Mouse (Mus musculus): ENCODE measurements around the gene Ift81. TPM values are rescaled to one million over a fixed set of nuclear protein-coding genes. Genes with fewer than 3 reads are reported as not detected.
A peak's percentile ranks its signal among the peaks of the same experiment; 100 is the strongest.
"Not testable (repeated sequence)": the region's sequence is repeated elsewhere in the genome, so short reads cannot be mapped to it uniquely, and the experiment has no call there.

Ift81 gene
- polyA plus RNA-seq, 1 experiment from 2014 or later, result 57.1 TPM

DNA sequence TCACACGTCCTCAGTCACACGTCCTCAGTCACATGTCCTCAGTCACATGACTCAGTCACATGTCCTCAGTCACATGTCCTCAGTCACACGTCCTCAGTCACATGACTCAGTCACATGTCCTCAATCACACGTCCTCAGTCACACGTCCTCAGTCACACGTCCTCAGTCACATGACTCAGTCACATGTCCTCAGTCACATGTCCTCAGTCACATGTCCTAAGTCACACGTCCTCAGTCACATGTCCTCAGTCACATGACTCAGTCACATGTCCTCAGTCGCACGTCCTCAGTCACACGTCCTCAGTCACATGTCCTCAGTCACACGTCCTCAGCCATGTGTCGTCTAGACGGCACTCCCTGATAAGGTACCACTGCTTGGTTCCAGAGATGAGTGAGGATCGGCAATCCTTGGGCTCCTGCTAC is 33.6 kb upstream of the Ift81 start:
- H3K9me3 ChIP-seq (ENCODE audit: control insufficient read depth, low read length); H3K36me3 ChIP-seq (ENCODE audit: control insufficient read depth, insufficient read depth); H3K27ac ChIP-seq (ENCODE audit: low read length); ATAC-seq; H3K4me2 ChIP-seq (ENCODE audit: low read length); H3K4me3 ChIP-seq (replicated peaks; ENCODE audit: low read length); H3K4me1 ChIP-seq (replicated peaks; ENCODE audit: control insufficient read depth, insufficient read depth, low read length); H3K9ac ChIP-seq (replicated peaks; ENCODE audit: low read depth, low read length); H3K27me3 ChIP-seq (replicated peaks; ENCODE audit: control insufficient read depth, insufficient read depth, low read length): not testable (repeated sequence)
- 94% methylated on average over 13 of the region's 14 CpGs for WGBS

DNA sequence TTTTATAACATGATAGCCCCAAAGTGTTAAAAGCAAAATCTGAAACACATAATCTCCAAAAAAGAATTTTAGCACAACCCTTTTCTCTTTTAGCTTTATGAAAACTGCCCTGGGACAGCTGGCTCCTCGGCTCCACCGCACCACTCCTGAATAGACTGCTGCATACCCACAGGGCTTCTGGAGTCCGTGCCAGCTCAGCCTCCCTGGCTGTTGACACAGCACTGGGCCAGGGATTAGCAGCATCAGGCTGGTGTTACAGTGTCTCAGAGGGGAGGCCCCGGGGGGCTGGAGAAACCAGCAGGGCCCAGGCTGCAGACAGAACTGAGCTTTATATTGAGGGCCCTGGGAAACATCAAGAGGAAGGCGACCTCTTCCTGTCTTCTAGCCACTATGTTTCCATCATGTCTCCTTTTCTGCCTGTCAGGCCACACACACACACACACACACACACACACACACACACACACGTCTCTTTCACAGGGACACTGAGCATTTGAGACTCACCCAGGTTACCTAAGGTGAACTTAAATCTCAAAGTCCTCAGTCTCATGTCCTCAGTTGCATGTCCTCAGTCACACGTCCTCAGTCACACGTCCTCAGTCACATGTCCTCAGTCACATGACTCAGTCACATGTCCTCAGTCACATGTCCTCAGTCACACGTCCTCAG is 33.1 kb upstream of the Ift81 start:
- Histone ChIP-seq H3K9ac (replicated peaks; ENCODE audit: low read depth, low read length) (no peak overlapping the region), H3K4me2 (ENCODE audit: low read length) (no peak overlapping the region), H3K4me3 (replicated peaks; ENCODE audit: low read length) (no peak overlapping the region), H3K9me3 (ENCODE audit: control insufficient read depth, low read length) (no peaks in the 10 kb centered on the region), H3K27me3 (replicated peaks; ENCODE audit: control insufficient read depth, insufficient read depth, low read length) (no peaks in the 10 kb centered on the region), H3K4me1 (replicated peaks; ENCODE audit: control insufficient read depth, insufficient read depth, low read length) (no peaks in the 10 kb centered on the region; the same call in none of the 2 replicates), H3K27ac (ENCODE audit: low read length) (no peak overlapping the region), H3K36me3 (ENCODE audit: control insufficient read depth, insufficient read depth) (no peaks in the 10 kb centered on the region)
- 0 out of 2 replicates have a peak, but pooled peaks have one; percentile 52 for ATAC-seq
- WGBS, result 58% methylated on average over 9 of the region's 9 CpGs

DNA sequence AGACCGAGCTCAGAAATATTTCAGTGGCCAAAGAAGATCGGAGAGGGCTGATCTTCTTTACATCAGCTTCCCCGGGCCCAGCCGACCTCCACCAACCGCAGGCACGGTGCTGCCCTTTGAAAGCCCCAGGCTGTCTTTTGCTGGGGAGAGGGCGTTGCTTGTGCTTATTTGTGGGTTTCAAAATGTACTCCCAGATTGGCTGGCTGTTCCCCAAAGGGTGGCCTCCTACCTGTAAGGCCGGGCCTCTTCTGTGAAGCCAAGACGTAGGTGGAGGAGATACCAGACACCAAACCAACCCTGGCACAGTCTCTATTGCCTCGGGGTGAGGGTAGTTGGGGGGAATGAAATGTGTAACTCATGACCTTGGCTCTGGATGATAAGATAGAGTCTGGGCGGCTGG is 31.7 kb upstream of the Ift81 start:
- Histone ChIP-seq H3K4me1 (replicated peaks; ENCODE audit: control insufficient read depth, insufficient read depth, low read length) (no peaks in the 10 kb centered on the region; the same call in 1 of the 2 replicates), H3K4me2 (ENCODE audit: low read length) (no peak overlapping the region), H3K9me3 (ENCODE audit: control insufficient read depth, low read length) (no peaks in the 10 kb centered on the region), H3K27ac (ENCODE audit: low read length) (no peak overlapping the region), H3K36me3 (ENCODE audit: control insufficient read depth, insufficient read depth) (no peaks in the 10 kb centered on the region), H3K4me3 (replicated peaks; ENCODE audit: low read length) (no peak overlapping the region), H3K27me3 (replicated peaks; ENCODE audit: control insufficient read depth, insufficient read depth, low read length) (no peaks in the 10 kb centered on the region), H3K9ac (replicated peaks; ENCODE audit: low read depth, low read length) (no peak overlapping the region)
- no peak for ATAC-seq
- 88% methylated on average over 11 of the region's 11 CpGs for whole genome bisulfite sequencing

DNA sequence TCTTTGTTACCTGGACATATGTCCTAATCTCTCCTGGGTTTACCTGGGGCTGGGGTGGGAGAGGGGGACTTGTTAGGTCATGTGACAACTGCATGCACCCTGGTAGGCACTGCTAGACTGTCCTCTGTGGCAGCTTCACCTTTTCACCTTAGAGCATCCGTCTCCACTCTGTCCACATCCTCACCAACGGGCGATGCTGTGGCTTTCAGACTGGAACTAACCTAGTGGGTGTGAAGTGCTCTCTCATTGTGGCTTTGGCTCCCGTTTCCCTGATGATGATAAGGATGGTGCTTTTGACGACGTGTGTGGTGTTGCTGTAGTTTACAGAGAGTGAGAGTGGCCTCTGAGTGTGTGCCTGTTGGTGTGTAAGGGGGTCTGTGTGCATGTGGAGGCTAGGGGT is 31.0 kb upstream of the Ift81 start:
- Histone ChIP-seq H3K9ac (replicated peaks; ENCODE audit: low read depth, low read length) (no peak overlapping the region), H3K4me2 (ENCODE audit: low read length) (no peak overlapping the region), H3K4me1 (replicated peaks; ENCODE audit: control insufficient read depth, insufficient read depth, low read length) (no peaks in the 10 kb centered on the region; the same call in 1 of the 2 replicates), H3K9me3 (ENCODE audit: control insufficient read depth, low read length) (no peaks in the 10 kb centered on the region), H3K36me3 (ENCODE audit: control insufficient read depth, insufficient read depth) (no peaks in the 10 kb centered on the region), H3K27ac (ENCODE audit: low read length) (no peak overlapping the region), H3K4me3 (replicated peaks; ENCODE audit: low read length) (no peak overlapping the region), H3K27me3 (replicated peaks; ENCODE audit: control insufficient read depth, insufficient read depth, low read length) (no peaks in the 10 kb centered on the region)
- ATAC-seq, result no peak
- 88% methylated on average over 6 of the region's 6 CpGs for WGBS

DNA sequence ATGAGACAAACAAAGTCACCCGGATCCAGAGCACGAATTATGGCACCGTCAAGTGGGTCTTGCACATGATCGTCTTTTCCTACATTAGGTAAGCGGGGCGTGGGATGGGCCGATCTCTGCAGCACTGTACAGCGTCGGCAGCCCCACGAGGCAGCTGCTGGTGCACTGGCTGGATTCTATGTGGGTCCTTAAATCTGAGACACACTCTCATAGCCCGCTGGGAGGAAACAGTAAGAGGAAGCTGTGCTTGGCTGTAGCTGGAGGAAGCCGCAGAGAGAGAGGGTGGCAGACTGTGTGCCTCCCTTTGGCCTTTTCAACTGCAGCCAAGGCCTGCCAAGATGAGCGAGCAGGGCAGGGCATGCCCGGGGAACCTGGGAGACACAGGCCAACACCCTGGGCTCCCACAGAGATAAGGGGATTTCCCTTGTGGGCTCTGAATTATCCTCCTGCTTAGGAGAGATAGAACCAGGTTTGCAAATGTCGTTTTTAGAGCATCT is 29.8 kb upstream of the Ift81 start:
- Histone ChIP-seq H3K4me1 (replicated peaks; ENCODE audit: control insufficient read depth, insufficient read depth, low read length) (no peaks in the 10 kb centered on the region; the same call in 1 of the 2 replicates), H3K4me3 (replicated peaks; ENCODE audit: low read length) (no peak overlapping the region; the same call in 1 of the 2 replicates), H3K36me3 (ENCODE audit: control insufficient read depth, insufficient read depth) (no peaks in the 10 kb centered on the region), H3K27me3 (replicated peaks; ENCODE audit: control insufficient read depth, insufficient read depth, low read length) (no peaks in the 10 kb centered on the region), H3K27ac (ENCODE audit: low read length) (no peak overlapping the region), H3K9me3 (ENCODE audit: control insufficient read depth, low read length) (no peaks in the 10 kb centered on the region), H3K9ac (replicated peaks; ENCODE audit: low read depth, low read length) (no peak overlapping the region), H3K4me2 (ENCODE audit: low read length) (no peak overlapping the region)
- no peak for ATAC-seq
- WGBS, result 70% methylated on average over 15 of the region's 15 CpGs

DNA sequence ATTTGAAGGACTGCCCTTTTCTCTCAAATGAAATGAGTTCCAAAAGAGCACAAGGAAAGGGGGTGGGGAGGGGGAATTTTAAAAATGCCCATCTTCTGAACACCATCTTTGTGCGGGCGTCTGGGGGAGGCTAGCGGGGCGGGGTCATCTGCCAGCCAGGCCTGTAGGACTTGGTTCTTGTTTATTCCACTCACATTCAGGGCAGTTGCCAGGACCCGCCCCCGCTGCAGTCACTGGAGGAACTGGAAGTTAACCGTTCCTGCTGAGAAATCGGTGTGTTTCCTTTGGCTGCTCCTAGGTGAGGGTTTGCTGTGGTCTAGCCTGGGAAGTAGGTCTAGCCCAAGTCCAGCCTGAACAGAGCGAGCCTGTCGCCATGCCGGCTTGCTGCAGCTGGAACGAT is 29.4 kb upstream of the Ift81 start, which contains the start of gene P2rx7:
TSS of gene P2rx7 (plus strand) at position 211 of the 400 bp plus-strand sequence.
- H3K4me3 ChIP-seq (replicated peaks; ENCODE audit: low read length), result no peak within 1 kb of the TSS; the same call in 1 of the 2 replicates
- H3K9me3 ChIP-seq (ENCODE audit: control insufficient read depth, low read length), result no peaks in the 10 kb centered on the region
- no peaks in the 10 kb centered on the region; the same call in 1 of the 2 replicates for H3K4me1 ChIP-seq (replicated peaks; ENCODE audit: control insufficient read depth, insufficient read depth, low read length)
- H3K27me3 ChIP-seq (replicated peaks; ENCODE audit: control insufficient read depth, insufficient read depth, low read length), result no peaks in the 10 kb centered on the region
- ATAC-seq, result no peak
- H3K27ac ChIP-seq (ENCODE audit: low read length), result no peak within 1 kb of the TSS
- WGBS, result 64% methylated on average over 12 of the region's 12 CpGs
- no peak within 1 kb of the TSS for H3K4me2 ChIP-seq (ENCODE audit: low read length)
- no peaks in the 10 kb centered on the region for H3K36me3 ChIP-seq (ENCODE audit: control insufficient read depth, insufficient read depth)
- H3K9ac ChIP-seq (replicated peaks; ENCODE audit: low read depth, low read length), result no peak within 1 kb of the TSS

DNA sequence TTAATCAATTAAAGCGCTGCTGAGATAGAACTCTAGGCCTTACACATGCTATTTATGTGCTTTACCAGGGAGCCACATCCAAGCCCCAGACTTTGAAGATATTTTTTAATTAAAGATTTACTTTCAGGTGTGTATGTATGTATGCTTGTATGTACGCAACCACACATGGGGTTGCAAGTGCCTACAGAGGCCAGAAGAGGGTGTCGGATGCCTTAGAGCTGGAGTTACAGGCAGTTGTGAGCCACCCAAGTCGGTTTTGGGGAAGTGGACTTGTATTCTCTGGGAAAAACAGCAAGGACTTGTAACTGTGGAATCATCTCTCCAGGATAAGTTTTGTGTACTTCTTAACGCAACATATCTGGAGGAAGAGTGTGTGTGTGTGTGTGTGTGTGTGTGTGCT is 25.7 kb upstream of the Ift81 start:
- Histone ChIP-seq H3K9me3 (ENCODE audit: control insufficient read depth, low read length) (no peaks in the 10 kb centered on the region), H3K4me1 (replicated peaks; ENCODE audit: control insufficient read depth, insufficient read depth, low read length) (no peaks in the 10 kb centered on the region; the same call in 1 of the 2 replicates), H3K4me2 (ENCODE audit: low read length) (no peak overlapping the region), H3K27ac (ENCODE audit: low read length) (no peak overlapping the region), H3K36me3 (ENCODE audit: control insufficient read depth, insufficient read depth) (no peaks in the 10 kb centered on the region), H3K4me3 (replicated peaks; ENCODE audit: low read length) (no peak overlapping the region), H3K27me3 (replicated peaks; ENCODE audit: control insufficient read depth, insufficient read depth, low read length) (no peaks in the 10 kb centered on the region), H3K9ac (replicated peaks; ENCODE audit: low read depth, low read length) (no peak overlapping the region)
- no peak for ATAC-seq
- WGBS, result 83% methylated on average over 5 of the region's 5 CpGs

DNA sequence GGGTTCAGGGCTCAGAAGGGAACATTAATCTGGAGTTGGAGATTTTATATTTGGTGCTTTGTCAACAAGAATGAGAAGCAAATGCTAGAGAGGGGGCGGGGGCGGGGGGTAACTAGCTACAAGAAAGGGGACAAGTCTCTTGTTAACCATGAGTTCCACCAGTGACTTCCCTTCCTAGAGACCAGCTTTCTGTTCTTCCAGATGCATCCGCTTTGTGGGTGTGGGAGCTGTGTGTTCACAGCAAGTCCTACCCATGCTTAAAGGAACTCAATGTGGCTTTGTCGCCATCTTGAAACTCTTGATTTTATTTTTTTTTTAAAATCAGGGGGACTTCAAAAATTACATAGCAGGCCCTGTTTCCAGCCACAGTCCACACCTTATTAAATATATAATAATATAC is 25.2 kb upstream of the Ift81 start:
- H3K4me3 ChIP-seq (replicated peaks; ENCODE audit: low read length), result no peak overlapping the region
- H3K4me2 ChIP-seq (ENCODE audit: low read length), result no peak overlapping the region
- no peaks in the 10 kb centered on the region for H3K9me3 ChIP-seq (ENCODE audit: control insufficient read depth, low read length)
- over 99% methylated on average over 4 of the region's 4 CpGs for WGBS
- H3K27me3 ChIP-seq (replicated peaks; ENCODE audit: control insufficient read depth, insufficient read depth, low read length), result no peaks in the 10 kb centered on the region
- H3K4me1 ChIP-seq (replicated peaks; ENCODE audit: control insufficient read depth, insufficient read depth, low read length), result no peaks in the 10 kb centered on the region; the same call in 1 of the 2 replicates
- no peaks in the 10 kb centered on the region for H3K36me3 ChIP-seq (ENCODE audit: control insufficient read depth, insufficient read depth)
- H3K27ac ChIP-seq (ENCODE audit: low read length), result no peak overlapping the region
- no peak for ATAC-seq
- H3K9ac ChIP-seq (replicated peaks; ENCODE audit: low read depth, low read length), result no peak overlapping the region

DNA sequence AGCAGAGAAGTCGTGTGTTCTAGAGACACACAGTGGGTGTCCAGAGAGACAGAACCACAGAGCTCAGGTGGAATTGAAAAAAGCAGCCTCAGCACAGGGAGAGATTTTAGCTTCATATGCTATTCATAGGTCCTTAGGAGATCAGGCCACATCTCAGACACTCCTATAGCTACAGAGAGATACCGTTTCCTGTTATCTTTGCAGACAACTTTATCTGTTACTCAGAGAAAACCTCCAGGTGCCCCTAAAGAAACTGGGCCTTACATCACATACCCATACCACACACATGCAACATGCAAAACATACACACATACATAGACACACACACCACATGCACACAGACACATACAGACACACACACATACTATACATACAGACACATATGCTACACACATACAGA is 24.0 kb upstream of the Ift81 start:
- Histone ChIP-seq H3K4me1 (replicated peaks; ENCODE audit: control insufficient read depth, insufficient read depth, low read length) (no peaks in the 10 kb centered on the region), H3K36me3 (ENCODE audit: control insufficient read depth, insufficient read depth) (no peaks in the 10 kb centered on the region), H3K27me3 (replicated peaks; ENCODE audit: control insufficient read depth, insufficient read depth, low read length) (no peaks in the 10 kb centered on the region), H3K9ac (replicated peaks; ENCODE audit: low read depth, low read length) (no peak overlapping the region), H3K4me3 (replicated peaks; ENCODE audit: low read length) (no peak overlapping the region), H3K4me2 (ENCODE audit: low read length) (no peak overlapping the region), H3K9me3 (ENCODE audit: control insufficient read depth, low read length) (no peaks in the 10 kb centered on the region), H3K27ac (ENCODE audit: low read length) (no peak overlapping the region)
- 93% methylated on average over 2 of the region's 2 CpGs for WGBS
- no peak for ATAC-seq
